Mouse (Mus musculus) right cerebral cortex, postnatal 4 days (tissue): ENCODE data around the gene Cdr2l.
"Not testable (repeated sequence)": the region's sequence is repeated elsewhere in the genome, so short reads cannot be mapped to it uniquely, and the experiment has no call there.

Experiments
- DNase-seq: peaks from one replicate; pipeline ENCODE4 v3.0.0-alpha.2; 2022

Cdr2l gene

GRCm38 (mm10) chr11:115372015-115372414, 9.7 kb upstream of the Cdr2l start:
- DNase-seq = no peak

- no peak for DNase-seq
Measured at GRCm38 (mm10) chr11:115372737-115373136, 9.0 kb upstream of the Cdr2l start.

GRCm38 (mm10) chr11:115373805-115374694, 7.7 kb upstream of the Cdr2l start:
- peak; percentile 84 for DNase-seq

- no peak for DNase-seq
Measured at GRCm38 (mm10) chr11:115374695-115375425, 6.9 kb upstream of the Cdr2l start.

GRCm38 (mm10) chr11:115376722-115377121, 5.0 kb upstream of the Cdr2l start:
- DNase-seq = no peak

GRCm38 (mm10) chr11:115377254-115377653, 4.5 kb upstream of the Cdr2l start:
- DNase-seq = no peak

GRCm38 (mm10) chr11:115377854-115378253, 3.9 kb upstream of the Cdr2l start:
- no peak for DNase-seq

GRCm38 (mm10) chr11:115381276-115381675, 440 bp upstream of the Cdr2l start:
- no peak for DNase-seq

GRCm38 (mm10) chr11:115382891-115383290, 1.2 kb downstream of the Cdr2l start:
- no peak for DNase-seq

- DNase-seq = peak; percentile 63
Measured at GRCm38 (mm10) chr11:115383701-115384474, 2.2 kb downstream of the Cdr2l start.

- DNase-seq = no peak
Measured at GRCm38 (mm10) chr11:115384587-115384986, 2.9 kb downstream of the Cdr2l start.

GRCm38 (mm10) chr11:115386859-115387258, 5.1 kb downstream of the Cdr2l start:
- DNase-seq = not testable (repeated sequence)

GRCm38 (mm10) chr11:115391358-115391757, 9.6 kb downstream of the Cdr2l start:
- no peak for DNase-seq

GRCm38 (mm10) chr11:115393721-115394325, 12.1 kb downstream of the Cdr2l start:
- no peak for DNase-seq

- DNase-seq = no peak
Measured at GRCm38 (mm10) chr11:115398085-115398484, 16.4 kb downstream of the Cdr2l start.

GRCm38 (mm10) chr11:115400126-115400525, 18.4 kb downstream of the Cdr2l start:
- no peak for DNase-seq

GRCm38 (mm10) chr11:115400630-115401391, 19.1 kb downstream of the Cdr2l start:
- DNase-seq = no peak

GRCm38 (mm10) chr11:115403338-115404124, 21.8 kb downstream of the Cdr2l start, which contains the start of gene Mrpl58:
Gene Mrpl58 (plus strand): TSS chr11:115403752.
- DNase-seq = peak; percentile 85

- DNase-seq = no peak
Measured at GRCm38 (mm10) chr11:115405723-115406122, 24.0 kb downstream of the Cdr2l start.

- DNase-seq = no peak
Measured at GRCm38 (mm10) chr11:115406858-115407401, 25.2 kb downstream of the Cdr2l start.
